Mouse (Mus musculus): Measurements from ENCODE around the gene Fam160a1.
A peak's percentile ranks its signal among the peaks of the same experiment; 100 is the strongest.

The Fam160a1 gene

GRCm38 (mm10) chr3:85725971-85726370 lies 91.1 kb downstream of the Fam160a1 start:
- H3K36me3 ChIP-seq (ENCODE audit: insufficient read depth, low read length), result no peaks in the 10 kb centered on the region
- TF ChIP-seq NANOG (IDR thresholded peaks at IDR 0.05; ENCODE audit: borderline replicate concordance, low read length) (no peak), POU5F1 (IDR thresholded peaks at IDR 0.05; ENCODE audit: borderline replicate concordance, low read length) (no peak), CTCF (conservative IDR thresholded peaks at IDR 0.05; ENCODE audit: low read length) (no peak)
- H3K9me3 ChIP-seq (ENCODE audit: low read length), result no peaks in the 10 kb centered on the region
- H3K4me3 ChIP-seq (replicated peaks; ENCODE audit: low read length), result no peak overlapping the region
- H3K4me1 ChIP-seq (replicated peaks; ENCODE audit: low read depth, low read length), result no peaks in the 10 kb centered on the region
- no peaks in the 10 kb centered on the region for H3K27me3 ChIP-seq (ENCODE audit: insufficient read depth, low read length)

- TF ChIP-seq NANOG (IDR thresholded peaks at IDR 0.05; ENCODE audit: borderline replicate concordance, low read length), result no peak
- TF ChIP-seq POU5F1 (IDR thresholded peaks at IDR 0.05; ENCODE audit: borderline replicate concordance, low read length), result no peak
- TF ChIP-seq CTCF (conservative IDR thresholded peaks at IDR 0.05; ENCODE audit: low read length), result no peak
- H3K27me3 ChIP-seq (ENCODE audit: insufficient read depth, low read length), result no peaks in the 10 kb centered on the region
These were observed 92.0 kb downstream of the Fam160a1 start for GRCm38 (mm10) chr3:85725110-85725509.

GRCm38 (mm10) chr3:85722581-85722980 lies 94.5 kb downstream of the Fam160a1 start:
- Histone ChIP-seq H3K4me3 (replicated peaks; ENCODE audit: low read length) (no peak overlapping the region), H3K27me3 (ENCODE audit: insufficient read depth, low read length) (no peaks in the 10 kb centered on the region), H3K9me3 (ENCODE audit: low read length) (no peaks in the 10 kb centered on the region), H3K4me1 (replicated peaks; ENCODE audit: low read depth, low read length) (no peaks in the 10 kb centered on the region), H3K36me3 (ENCODE audit: insufficient read depth, low read length) (no peaks in the 10 kb centered on the region)
- TF ChIP-seq NANOG (IDR thresholded peaks at IDR 0.05; ENCODE audit: borderline replicate concordance, low read length), result no peak
- TF ChIP-seq POU5F1 (IDR thresholded peaks at IDR 0.05; ENCODE audit: borderline replicate concordance, low read length), result no peak

More at GRCm38 (mm10) chr3:85725110-85725509, 92.0 kb downstream of the Fam160a1 start:
- Histone ChIP-seq H3K4me3 (replicated peaks; ENCODE audit: low read length) (no peak overlapping the region), H3K36me3 (ENCODE audit: insufficient read depth, low read length) (no peaks in the 10 kb centered on the region), H3K4me1 (replicated peaks; ENCODE audit: low read depth, low read length) (no peaks in the 10 kb centered on the region), H3K9me3 (ENCODE audit: low read length) (no peaks in the 10 kb centered on the region)

GRCm38 (mm10) chr3:85715764-85716297 lies 101.3 kb downstream of the Fam160a1 start:
- Histone ChIP-seq H3K36me3 (ENCODE audit: insufficient read depth, low read length) (no peaks in the 10 kb centered on the region), H3K27me3 (ENCODE audit: insufficient read depth, low read length) (no peaks in the 10 kb centered on the region), H3K4me1 (replicated peaks; ENCODE audit: low read depth, low read length) (no peaks in the 10 kb centered on the region), H3K4me3 (replicated peaks; ENCODE audit: low read length) (no peak overlapping the region), H3K9me3 (ENCODE audit: low read length) (no peaks in the 10 kb centered on the region)
- TF ChIP-seq POU5F1 (IDR thresholded peaks at IDR 0.05; ENCODE audit: borderline replicate concordance, low read length) (no peak), NANOG (IDR thresholded peaks at IDR 0.05; ENCODE audit: borderline replicate concordance, low read length) (no peak), CTCF (conservative IDR thresholded peaks at IDR 0.05; ENCODE audit: low read length) (no peak)

- no peak overlapping the region for H3K4me3 ChIP-seq (replicated peaks; ENCODE audit: low read length)
- TF ChIP-seq CTCF (conservative IDR thresholded peaks at IDR 0.05; ENCODE audit: low read length) (no peak), NANOG (IDR thresholded peaks at IDR 0.05; ENCODE audit: borderline replicate concordance, low read length) (no peak), POU5F1 (IDR thresholded peaks at IDR 0.05; ENCODE audit: borderline replicate concordance, low read length) (no peak)
These were observed 103.0 kb downstream of the Fam160a1 start for GRCm38 (mm10) chr3:85713936-85714709.

GRCm38 (mm10) chr3:85710695-85711094 lies 106.4 kb downstream of the Fam160a1 start:
- TF ChIP-seq CTCF (conservative IDR thresholded peaks at IDR 0.05; ENCODE audit: low read length) (no peak), NANOG (IDR thresholded peaks at IDR 0.05; ENCODE audit: borderline replicate concordance, low read length) (no peak), POU5F1 (IDR thresholded peaks at IDR 0.05; ENCODE audit: borderline replicate concordance, low read length) (no peak)
- Histone ChIP-seq H3K27me3 (ENCODE audit: insufficient read depth, low read length) (no peaks in the 10 kb centered on the region), H3K4me1 (replicated peaks; ENCODE audit: low read depth, low read length) (no peaks in the 10 kb centered on the region), H3K9me3 (ENCODE audit: low read length) (no peaks in the 10 kb centered on the region), H3K4me3 (replicated peaks; ENCODE audit: low read length) (no peak overlapping the region), H3K36me3 (ENCODE audit: insufficient read depth, low read length) (no peaks in the 10 kb centered on the region)

More at GRCm38 (mm10) chr3:85713936-85714709, 103.0 kb downstream of the Fam160a1 start:
- no peaks in the 10 kb centered on the region for H3K36me3 ChIP-seq (ENCODE audit: insufficient read depth, low read length)
- no peaks in the 10 kb centered on the region for H3K27me3 ChIP-seq (ENCODE audit: insufficient read depth, low read length)
- H3K9me3 ChIP-seq (ENCODE audit: low read length), result no peaks in the 10 kb centered on the region
- no peaks in the 10 kb centered on the region for H3K4me1 ChIP-seq (replicated peaks; ENCODE audit: low read depth, low read length)

- Histone ChIP-seq H3K27me3 (ENCODE audit: insufficient read depth, low read length) (no peaks in the 10 kb centered on the region), H3K9me3 (ENCODE audit: low read length) (no peaks in the 10 kb centered on the region), H3K4me3 (replicated peaks; ENCODE audit: low read length) (no peak overlapping the region), H3K36me3 (ENCODE audit: insufficient read depth, low read length) (no peaks in the 10 kb centered on the region), H3K4me1 (replicated peaks; ENCODE audit: low read depth, low read length) (no peaks in the 10 kb centered on the region)
- TF ChIP-seq POU5F1 (IDR thresholded peaks at IDR 0.05; ENCODE audit: borderline replicate concordance, low read length) (no peak), CTCF (conservative IDR thresholded peaks at IDR 0.05; ENCODE audit: low read length) (peak; percentile 68)
These were observed 109.7 kb downstream of the Fam160a1 start for GRCm38 (mm10) chr3:85707421-85707820.

GRCm38 (mm10) chr3:85703141-85703882 lies 113.8 kb downstream of the Fam160a1 start:
- Histone ChIP-seq H3K27me3 (ENCODE audit: insufficient read depth, low read length) (no peaks in the 10 kb centered on the region), H3K4me3 (replicated peaks; ENCODE audit: low read length) (no peak overlapping the region), H3K36me3 (ENCODE audit: insufficient read depth, low read length) (no peaks in the 10 kb centered on the region), H3K4me1 (replicated peaks; ENCODE audit: low read depth, low read length) (no peaks in the 10 kb centered on the region), H3K9me3 (ENCODE audit: low read length) (no peaks in the 10 kb centered on the region)
- no peak for TF ChIP-seq NANOG (IDR thresholded peaks at IDR 0.05; ENCODE audit: borderline replicate concordance, low read length)
